8 mouse cellular contexts compared by ENCODE assay signal in the genomic region with DNA sequence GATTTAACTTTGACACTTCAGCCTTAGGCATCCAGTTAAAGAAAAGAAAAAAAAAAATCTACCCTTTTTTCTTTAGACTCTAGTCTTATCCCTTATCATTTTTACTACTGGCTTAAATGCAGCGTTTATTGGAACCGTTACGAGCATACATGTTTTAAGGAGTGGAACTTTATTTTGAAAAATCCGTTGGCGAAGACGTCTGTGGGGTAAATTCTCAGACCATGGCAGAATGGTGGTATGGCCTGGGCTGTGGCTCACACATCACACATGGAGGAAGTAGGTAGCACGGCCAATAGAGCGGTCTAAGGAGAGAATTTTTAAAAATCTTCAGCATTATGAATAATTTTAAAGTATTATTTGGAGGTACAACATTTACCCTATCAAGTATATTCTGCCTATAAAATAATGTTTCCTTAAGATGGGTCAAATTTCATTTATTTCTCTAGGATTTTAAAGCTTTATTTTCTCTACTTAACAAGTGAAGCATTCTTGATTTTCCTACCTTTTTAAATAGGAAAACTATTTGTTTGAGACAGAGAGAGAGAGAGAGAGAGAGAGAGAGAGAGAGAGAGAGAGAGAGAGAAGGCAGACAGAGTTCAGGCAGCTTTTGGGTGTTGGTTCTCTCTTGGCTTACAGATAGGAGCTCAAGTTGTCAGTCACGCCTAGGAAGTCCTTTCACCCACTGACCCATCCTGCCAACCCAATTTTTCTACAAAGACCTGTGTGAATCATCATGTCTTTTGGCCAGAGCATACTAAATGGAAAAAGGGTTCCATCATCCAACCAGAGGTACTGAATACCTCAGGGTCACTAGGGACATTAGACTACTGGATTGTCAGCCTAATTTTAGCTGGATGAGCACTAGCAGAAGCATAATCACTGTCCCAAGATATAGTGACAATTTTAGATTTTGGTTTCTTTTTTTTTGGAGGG. TPM values are rescaled to one million over a fixed set of nuclear protein-coding genes. Genes with fewer than 3 reads are reported as not detected.
DNase-seq lines count a peak whose midpoint lies in the region; ATAC-seq and TF ChIP-seq lines count a peak whose summit lies in the region.

No protein-coding gene starts in this region.

- TF ChIP-seq CTCF in lung, embryonic 14.5 days (IDR thresholded peaks at IDR 0.05; ENCODE audit: low read depth) = no peak
- TF ChIP-seq CTCF in hindbrain, postnatal 0 days (IDR thresholded peaks at IDR 0.05; ENCODE audit: low read depth) = no peak

- H3ac ChIP-seq in myocyte (ENCODE audit: control insufficient read depth, insufficient read length) = no peak overlapping the region

- no peaks in the 10 kb centered on the region for H3K9me3 ChIP-seq in lung, embryonic 14.5 days (ENCODE audit: low read depth, low read length)
- no peaks in the 10 kb centered on the region for H3K9me3 ChIP-seq in embryonic facial prominence, embryonic 10.5 days
- no peaks in the 10 kb centered on the region for H3K9me3 ChIP-seq in hindbrain, postnatal 0 days (ENCODE audit: low read length)

- TF ChIP-seq POLR2A in myocyte (IDR thresholded peaks at IDR 0.05; ENCODE audit: insufficient read length, low read depth) = no peak

- ATAC-seq in lung, embryonic 14.5 days (ENCODE audit: insufficient read depth) = no peak
- ATAC-seq in hindbrain, postnatal 0 days = no peak
- no peak for ATAC-seq in inflammation-experienced regulatory T-cells, adult 6 months

- H3K27ac ChIP-seq in lung, embryonic 14.5 days (ENCODE audit: low read depth) = peak overlapping the region; percentile 97; the same call in 1 of the 2 replicates
- H3K27ac ChIP-seq in embryonic facial prominence, embryonic 10.5 days (replicated peaks) = peak overlapping the region; percentile 96
- H3K27ac ChIP-seq in hindbrain, postnatal 0 days = peak overlapping the region; percentile 97; the same call in 1 of the 2 replicates

- peak overlapping the region; percentile 36 for H3K9ac ChIP-seq in lung, embryonic 14.5 days
- H3K9ac ChIP-seq in hindbrain, postnatal 0 days (replicated peaks; ENCODE audit: low read length) = peak overlapping the region; percentile 95

- H3K4me3 ChIP-seq in lung, embryonic 14.5 days (ENCODE audit: low read depth, low read length) = peak overlapping the region; percentile 95
- peak overlapping the region; percentile 96 for H3K4me3 ChIP-seq in embryonic facial prominence, embryonic 10.5 days
- peak overlapping the region; percentile 97 for H3K4me3 ChIP-seq in hindbrain, postnatal 0 days (ENCODE audit: low read length)
- H3K4me3 ChIP-seq in myocyte = peak overlapping the region; percentile 79

- no peaks in the 10 kb centered on the region for H3K4me1 ChIP-seq in lung, embryonic 14.5 days (ENCODE audit: insufficient read depth)
- H3K4me1 ChIP-seq in embryonic facial prominence, embryonic 10.5 days = peaks cover 24% of the 10 kb centered on the region
- H3K4me1 ChIP-seq in hindbrain, postnatal 0 days (ENCODE audit: insufficient read depth, low read length) = 0 out of 2 replicates have a peak, but pooled peaks cover 6% of the 10 kb centered on the region

- peak overlapping the region; percentile 60 for H3K4me2 ChIP-seq in lung, embryonic 14.5 days
- peak overlapping the region; percentile 94 for H3K4me2 ChIP-seq in hindbrain, postnatal 0 days (ENCODE audit: low read depth, low read length)
- peak overlapping the region; percentile 98 for H3K4me2 ChIP-seq in myocyte (ENCODE audit: low read depth)

- H3K79me2 ChIP-seq in myocyte (ENCODE audit: control insufficient read depth, insufficient read depth) = peaks cover 29% of the 10 kb centered on the region

- peaks cover 12% of the 10 kb centered on the region; the same call in 1 of the 2 replicates for H3K36me3 ChIP-seq in lung, embryonic 14.5 days (ENCODE audit: insufficient read depth)
- H3K36me3 ChIP-seq in embryonic facial prominence, embryonic 10.5 days (replicated peaks) = peaks cover 8% of the 10 kb centered on the region
- H3K36me3 ChIP-seq in hindbrain, postnatal 0 days (ENCODE audit: insufficient read depth, low read length) = peaks cover 5% of the 10 kb centered on the region; the same call in 1 of the 2 replicates
- peaks cover 5% of the 10 kb centered on the region for H3K36me3 ChIP-seq in myocyte (ENCODE audit: control insufficient read depth, insufficient read depth)

- WGBS in lung, embryonic 14.5 days = 23% methylated on average over 9 of the region's 9 CpGs
- 39% methylated on average over 9 of the region's 9 CpGs for WGBS in embryonic facial prominence, embryonic 10.5 days
- 39% methylated on average over 9 of the region's 9 CpGs for WGBS in hindbrain, postnatal 0 days

- H3K27me3 ChIP-seq in lung, embryonic 14.5 days (ENCODE audit: insufficient read depth, low read length) = no peaks in the 10 kb centered on the region
- no peaks in the 10 kb centered on the region for H3K27me3 ChIP-seq in embryonic facial prominence, embryonic 10.5 days (replicated peaks; ENCODE audit: low read depth, poor library complexity, severe bottlenecking)
- no peaks in the 10 kb centered on the region for H3K27me3 ChIP-seq in hindbrain, postnatal 0 days (ENCODE audit: insufficient read depth, low read length)
- no peaks in the 10 kb centered on the region for H3K27me3 ChIP-seq in myocyte (ENCODE audit: control insufficient read depth, insufficient read depth, insufficient read length)

- DNase-seq in lung, embryonic 14.5 days = no peak
- DNase-seq in lung, postnatal 25 days (ENCODE audit: low spot score) = no peak
- no peak for DNase-seq in embryonic facial prominence, embryonic 10.5 days (ENCODE audit: low spot score)
- no peak for DNase-seq in hindbrain, postnatal 0 days (ENCODE audit: low spot score)
- DNase-seq in urinary bladder, adult 18-20 months (ENCODE audit: low spot score in 2 of 2) = no peak
- DNase-seq in frontal cortex, postnatal 14 days (ENCODE audit: low spot score in 2 of 2) = no peak

TF ChIP-seq in myocyte, 11 proteins besides CTCF, POLR2A, EP300 and RAD21 (continues in another document):
- TF ChIP-seq TCF12 (IDR thresholded peaks at IDR 0.05; ENCODE audit: insufficient read depth, poor library complexity, severe bottlenecking) = no peak
- no peak for TF ChIP-seq USF1 (IDR thresholded peaks at IDR 0.05; ENCODE audit: low read depth)
- TF ChIP-seq MYOG (IDR thresholded peaks at IDR 0.05; ENCODE audit: control insufficient read depth in 1 of 3, insufficient read depth in 1 of 3, insufficient read length in 2 of 3, low read depth in 2 of 3) = no peak
- no peak for TF ChIP-seq POLR2AphosphoS2 (IDR thresholded peaks at IDR 0.05; ENCODE audit: insufficient read length, low read depth)
- TF ChIP-seq SRF (IDR thresholded peaks at IDR 0.05; ENCODE audit: control insufficient read depth, insufficient read length, low read depth) = no peak
- TF ChIP-seq CEBPB (IDR thresholded peaks at IDR 0.05; ENCODE audit: insufficient read depth, poor library complexity, severe bottlenecking) = no peak
- no peak for TF ChIP-seq MYOD1 (IDR thresholded peaks at IDR 0.05; ENCODE audit: control insufficient read depth in 1 of 3, insufficient read length in 2 of 3, low read depth in 2 of 3)
- no peak for TF ChIP-seq MAX (IDR thresholded peaks at IDR 0.05; ENCODE audit: low read depth)
- no peak for TF ChIP-seq REST (IDR thresholded peaks at IDR 0.05; ENCODE audit: insufficient read depth, insufficient read length)
- TF ChIP-seq E2F4 (IDR thresholded peaks at IDR 0.05; ENCODE audit: insufficient read depth) = no peak

RNA-seq across cellular contexts. Expression of a gene that starts 1.7 kb away (rescaled TPM):
- 30.8 and 31.0 TPM in 2 replicates for polyA plus RNA-seq in lung, embryonic 14.5 days (2014; fragmentation: Nextera tagmentation; extraction: Ambion mirVana)
- 30.2 and 31.9 TPM in 2 replicates for polyA plus RNA-seq in embryonic facial prominence, embryonic 10.5 days (2016; fragmentation: Nextera tagmentation; extraction: Ambion mirVana)
- total RNA-seq in hindbrain, postnatal 0 days (2014; rRNA removed) = 38.2 and 41.3 TPM in 2 replicates
- 14.6 and 16.8 TPM in 2 replicates for polyA plus RNA-seq in hindbrain, postnatal 0 days (2015; fragmentation: Nextera tagmentation; extraction: Ambion mirVana)
- 36.3 TPM for polyA plus RNA-seq in myocyte (2012; fragmentation: generic; extraction: Trizol)
- 10 to 100 TPM; 12.9 to 14.1 (median 13.3) TPM for polyA plus RNA-seq in inflammation-experienced regulatory T-cells, adult 6 months (2017; shearing (Covaris generic))

RNA-seq across cellular contexts. Expression of a gene that starts 10.5 kb away (rescaled TPM):
- polyA plus RNA-seq in lung, embryonic 14.5 days (2014; fragmentation: Nextera tagmentation; extraction: Ambion mirVana) = 25.6 and 28.1 TPM in 2 replicates
- polyA plus RNA-seq in embryonic facial prominence, embryonic 10.5 days (2016; fragmentation: Nextera tagmentation; extraction: Ambion mirVana) = 53.2 and 53.8 TPM in 2 replicates
- 6.3 and 14.3 TPM in 2 replicates for total RNA-seq in hindbrain, postnatal 0 days (2014; rRNA removed)
- 11.2 and 12.0 TPM in 2 replicates for polyA plus RNA-seq in hindbrain, postnatal 0 days (2015; fragmentation: Nextera tagmentation; extraction: Ambion mirVana)
- 7.1 TPM for polyA plus RNA-seq in myocyte (2012; fragmentation: generic; extraction: Trizol)
- 10 to 100 TPM; 41.2 to 48.0 (median 44.5) TPM for polyA plus RNA-seq in inflammation-experienced regulatory T-cells, adult 6 months (2017; shearing (Covaris generic))

RNA-seq across cellular contexts. Expression of a gene that starts 17.2 kb away (rescaled TPM):
- 6.4 and 7.4 TPM in 2 replicates for polyA plus RNA-seq in lung, embryonic 14.5 days (2014; fragmentation: Nextera tagmentation; extraction: Ambion mirVana)
- 8.1 and 8.9 TPM in 2 replicates for polyA plus RNA-seq in embryonic facial prominence, embryonic 10.5 days (2016; fragmentation: Nextera tagmentation; extraction: Ambion mirVana)
- total RNA-seq in hindbrain, postnatal 0 days (2014; rRNA removed) = 10.0 and 16.8 TPM in 2 replicates
- polyA plus RNA-seq in hindbrain, postnatal 0 days (2015; fragmentation: Nextera tagmentation; extraction: Ambion mirVana) = 12.3 and 13.1 TPM in 2 replicates
- polyA plus RNA-seq in myocyte (2012; fragmentation: generic; extraction: Trizol) = 1.0 TPM
- 1 to 10 TPM; 1.2 to 3.2 (median 2.2) TPM for polyA plus RNA-seq in inflammation-experienced regulatory T-cells, adult 6 months (2017; shearing (Covaris generic))

RNA-seq across cellular contexts. Expression of a gene that starts 26.8 kb away (rescaled TPM):
- 4.7 and 4.9 TPM in 2 replicates for polyA plus RNA-seq in lung, embryonic 14.5 days (2014; fragmentation: Nextera tagmentation; extraction: Ambion mirVana)
- 8.0 and 9.5 TPM in 2 replicates for polyA plus RNA-seq in embryonic facial prominence, embryonic 10.5 days (2016; fragmentation: Nextera tagmentation; extraction: Ambion mirVana)
- total RNA-seq in hindbrain, postnatal 0 days (2014; rRNA removed) = 2.9 and 4.3 TPM in 2 replicates
- polyA plus RNA-seq in hindbrain, postnatal 0 days (2015; fragmentation: Nextera tagmentation; extraction: Ambion mirVana) = 3.8 and 6.1 TPM in 2 replicates
- 3.0 TPM for polyA plus RNA-seq in myocyte (2012; fragmentation: generic; extraction: Trizol)
- polyA plus RNA-seq in inflammation-experienced regulatory T-cells, adult 6 months (2017; shearing (Covaris generic)) = not detected

RNA-seq across cellular contexts. Expression of a gene that starts 37.7 kb away (rescaled TPM):
- polyA plus RNA-seq in lung, embryonic 14.5 days (2014; fragmentation: Nextera tagmentation; extraction: Ambion mirVana) = 110 and 117 TPM in 2 replicates
- 135 and 137 TPM in 2 replicates for polyA plus RNA-seq in embryonic facial prominence, embryonic 10.5 days (2016; fragmentation: Nextera tagmentation; extraction: Ambion mirVana)
- total RNA-seq in hindbrain, postnatal 0 days (2014; rRNA removed) = 133 and 150 TPM in 2 replicates
- 342 and 347 TPM in 2 replicates for polyA plus RNA-seq in hindbrain, postnatal 0 days (2015; fragmentation: Nextera tagmentation; extraction: Ambion mirVana)
- 113 TPM for polyA plus RNA-seq in myocyte (2012; fragmentation: generic; extraction: Trizol)
- 100 to 1,000 TPM in 2 of 3 experiments, 10 to 100 TPM in 1; 92.6 to 148 (median 130) TPM for polyA plus RNA-seq in inflammation-experienced regulatory T-cells, adult 6 months (2017; shearing (Covaris generic))
